Mouse (Mus musculus) ovary, adult 18-20 months (tissue): ENCODE measurements around the gene Doxl2.
"Not testable (repeated sequence)": the region's sequence is repeated elsewhere in the genome, so short reads cannot be mapped to it uniquely, and the experiment has no call there.

ENCODE experiments used
- DNase-seq: peaks from one replicate; pipeline ENCODE4 v3.0.0; 2022; ENCODE audit warnings: low spot score, mixed read lengths

Doxl2 gene

DNA sequence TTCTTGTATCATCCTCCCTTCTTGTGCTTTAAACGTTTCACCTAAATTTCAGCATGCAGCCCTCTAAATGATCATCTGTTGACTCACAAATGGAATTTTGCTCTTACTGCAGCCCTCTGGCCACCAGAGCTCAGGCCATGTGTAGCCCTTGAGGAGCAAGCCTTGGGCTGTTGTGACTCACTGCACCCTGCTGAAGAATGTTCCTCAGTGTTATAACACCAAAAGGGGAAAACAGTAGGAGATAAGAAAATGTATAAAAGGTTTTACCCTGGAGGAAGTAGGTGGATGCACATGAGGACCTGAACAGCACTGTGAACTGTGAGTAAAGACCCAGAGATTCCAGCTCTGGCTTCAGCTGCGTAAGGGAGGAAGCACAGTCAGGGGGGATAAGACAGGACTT is at the start of gene Doxl2:
TSS of gene Doxl2 (plus strand) at position 301 of the 400 bp plus-strand sequence.
- no peak for DNase-seq

- no peak for DNase-seq
These were observed 45.2 kb upstream of the Doxl2 start, which contains the start of gene 1600015I10Rik for GRCm38 (mm10) chr6:48929595-48929994. Gene 1600015I10Rik, plus strand, starts transcription at chr6:48929895.

- peak; percentile 65 for DNase-seq
These were observed 25.2 kb upstream of the Doxl2 start for GRCm38 (mm10) chr6:48949596-48949995.

- DNase-seq = no peak
These were observed 24.1 kb upstream of the Doxl2 start for GRCm38 (mm10) chr6:48950676-48951075.

DNA sequence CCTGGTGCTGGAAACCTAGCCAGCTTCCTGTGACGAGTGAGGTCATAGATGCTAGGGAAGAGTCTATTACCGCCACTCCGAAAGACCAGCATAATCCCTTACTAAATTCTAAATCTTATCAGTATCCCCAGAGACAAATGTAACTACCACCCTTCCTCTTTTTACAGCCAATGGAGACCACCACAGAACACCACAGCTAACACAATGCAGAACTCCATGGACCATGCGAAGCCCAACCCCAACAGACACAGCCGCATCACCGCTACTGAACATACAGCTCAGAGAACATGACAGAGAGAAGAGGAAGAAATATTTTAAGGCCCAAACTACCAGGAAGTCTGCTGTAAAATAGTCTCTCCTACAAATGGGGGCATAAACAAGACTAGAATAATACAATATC is 23.1 kb upstream of the Doxl2 start:
- no peak for DNase-seq

DNA sequence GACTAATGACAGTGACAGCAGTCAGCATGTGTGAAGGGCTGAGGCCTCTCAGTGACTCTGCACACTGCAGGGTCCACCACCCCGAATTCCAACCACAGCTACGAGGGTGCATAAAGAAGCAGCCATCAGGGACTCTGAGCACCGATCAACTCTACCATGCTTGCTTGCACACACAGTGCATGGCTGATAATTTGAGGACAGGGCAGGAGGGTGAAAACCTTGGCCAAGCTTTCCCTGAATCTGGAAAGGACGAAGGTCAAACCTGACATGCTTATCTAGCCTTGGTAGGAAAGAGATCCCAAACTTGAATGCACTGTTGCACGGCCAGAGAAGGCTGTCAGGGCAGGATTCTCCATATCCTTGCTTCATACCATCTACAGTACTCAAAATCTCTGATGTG is 21.5 kb upstream of the Doxl2 start:
- DNase-seq = peak; percentile 33

- DNase-seq = no peak
These were observed 20.6 kb upstream of the Doxl2 start for GRCm38 (mm10) chr6:48954211-48954610.

GRCm38 (mm10) chr6:48954946-48955345 is 19.8 kb upstream of the Doxl2 start:
- peak; percentile 47 for DNase-seq

DNA sequence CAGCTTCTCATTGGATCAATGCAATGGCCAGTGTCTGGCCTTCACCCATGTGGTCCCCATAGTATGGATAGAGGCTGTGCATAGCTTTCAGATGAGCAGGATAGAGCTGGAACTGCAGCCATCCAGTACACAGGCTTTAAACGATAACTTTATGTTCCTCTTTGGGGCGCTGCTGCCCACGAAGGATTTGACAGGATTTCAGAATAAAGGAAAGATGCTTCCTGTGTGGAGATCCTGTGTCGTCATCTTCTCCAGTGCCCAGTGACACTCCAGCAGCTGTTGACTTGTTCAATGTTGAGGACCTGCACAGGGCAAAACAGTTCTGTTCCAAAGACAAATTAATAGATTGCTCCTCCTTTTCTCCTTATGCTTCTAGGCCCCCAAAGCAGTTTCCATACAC is 18.0 kb upstream of the Doxl2 start:
- DNase-seq = no peak

DNA sequence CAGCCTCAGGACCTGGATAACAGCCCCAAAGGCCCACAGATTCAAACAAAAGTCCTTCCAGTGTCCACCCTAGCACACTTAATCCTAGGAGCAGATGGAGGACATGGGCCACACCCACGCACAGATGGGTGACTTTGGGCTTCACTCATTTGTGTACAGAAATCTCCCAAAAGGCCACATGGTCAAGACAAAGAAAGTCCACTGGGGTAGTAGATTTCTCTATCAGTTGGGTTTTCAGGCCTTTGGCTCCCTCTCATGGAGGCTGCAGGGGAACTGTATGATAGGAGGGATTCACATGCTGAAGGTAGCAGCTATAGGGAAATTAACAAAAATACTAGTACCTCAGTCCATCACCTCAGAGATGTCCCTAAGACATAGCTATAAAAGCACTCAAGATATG is 16.7 kb upstream of the Doxl2 start:
- DNase-seq = peak; percentile 13

DNA sequence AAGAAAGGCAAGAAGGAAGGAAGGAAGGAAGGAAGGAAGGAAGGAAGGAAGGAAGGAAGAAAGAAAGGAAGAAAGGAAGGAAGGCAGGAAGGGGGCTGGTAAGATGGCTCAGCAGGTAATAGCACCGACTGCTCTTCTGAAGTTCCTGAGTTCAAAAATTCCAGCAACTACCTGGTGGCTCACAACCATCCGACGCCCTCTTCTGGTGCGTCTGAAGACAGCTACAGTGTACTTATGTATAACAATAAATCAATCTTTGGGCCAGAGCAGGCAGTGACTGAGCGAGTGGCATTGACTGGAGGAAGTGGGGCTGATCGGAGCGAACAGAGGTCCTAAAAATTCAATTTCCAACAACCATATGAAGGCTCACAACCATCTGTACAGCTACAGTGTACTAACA is 15.6 kb upstream of the Doxl2 start:
- DNase-seq = not testable (repeated sequence)

GRCm38 (mm10) chr6:48966696-48967095 is 8.1 kb upstream of the Doxl2 start:
- not testable (repeated sequence) for DNase-seq

DNA sequence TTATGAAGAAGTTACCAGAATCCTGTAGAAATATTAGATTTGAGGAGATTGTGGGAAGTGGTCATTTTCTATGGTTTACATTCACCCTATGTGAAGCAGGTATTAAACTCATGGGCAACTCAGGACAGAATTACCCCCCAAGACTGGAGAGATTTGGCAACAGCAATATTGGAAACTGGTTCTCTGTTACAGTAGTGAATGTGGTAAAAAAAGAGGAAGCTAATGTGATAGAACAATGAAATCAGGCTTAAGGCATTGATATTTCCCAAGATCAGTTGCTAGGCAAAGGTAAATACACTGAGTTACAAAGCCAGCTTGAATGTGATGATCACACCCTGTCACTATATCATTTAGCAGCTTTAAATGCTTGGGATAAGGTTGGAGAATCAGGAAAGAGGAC is 6.9 kb upstream of the Doxl2 start:
- DNase-seq = no peak

DNA sequence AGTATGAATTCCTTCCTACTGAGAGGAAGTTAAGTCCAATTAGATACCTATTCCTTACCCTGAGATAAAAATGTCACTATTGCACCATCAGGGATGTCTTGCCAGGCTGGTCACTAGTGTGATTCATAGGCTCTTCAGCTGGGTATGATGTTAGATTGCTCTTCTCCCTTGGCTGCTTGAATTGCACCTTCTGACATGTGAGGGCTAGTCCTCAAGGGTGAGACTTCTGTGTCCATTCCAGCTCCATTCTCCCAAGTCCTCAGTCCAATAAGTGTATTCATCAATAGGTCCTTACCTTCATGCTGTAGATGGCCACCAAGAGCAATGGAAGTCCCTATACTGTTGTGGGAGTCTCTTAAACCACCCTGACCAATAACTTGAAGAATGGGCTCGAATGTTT is 4.9 kb downstream of the Doxl2 start:
- DNase-seq = no peak

DNA sequence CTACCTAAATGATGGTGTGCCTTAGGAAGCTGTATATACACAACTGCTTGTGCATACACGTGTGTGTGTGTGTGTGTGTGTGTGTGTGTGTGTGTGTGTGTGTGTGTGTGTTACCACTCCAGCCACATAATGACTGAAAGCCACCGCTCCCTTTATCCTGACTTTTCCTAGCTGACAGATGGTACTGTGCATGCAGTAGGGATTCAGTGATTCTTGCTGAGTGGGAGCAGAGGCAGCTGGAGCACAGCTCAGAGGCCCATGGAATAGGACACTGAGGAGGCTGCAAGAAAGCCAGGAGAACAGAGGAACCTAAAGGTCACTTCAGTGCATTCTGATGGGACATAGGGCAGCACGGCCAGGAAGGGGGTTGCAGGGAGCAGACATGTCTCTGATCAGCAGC is 7.5 kb downstream of the Doxl2 start:
- no peak for DNase-seq

DNA sequence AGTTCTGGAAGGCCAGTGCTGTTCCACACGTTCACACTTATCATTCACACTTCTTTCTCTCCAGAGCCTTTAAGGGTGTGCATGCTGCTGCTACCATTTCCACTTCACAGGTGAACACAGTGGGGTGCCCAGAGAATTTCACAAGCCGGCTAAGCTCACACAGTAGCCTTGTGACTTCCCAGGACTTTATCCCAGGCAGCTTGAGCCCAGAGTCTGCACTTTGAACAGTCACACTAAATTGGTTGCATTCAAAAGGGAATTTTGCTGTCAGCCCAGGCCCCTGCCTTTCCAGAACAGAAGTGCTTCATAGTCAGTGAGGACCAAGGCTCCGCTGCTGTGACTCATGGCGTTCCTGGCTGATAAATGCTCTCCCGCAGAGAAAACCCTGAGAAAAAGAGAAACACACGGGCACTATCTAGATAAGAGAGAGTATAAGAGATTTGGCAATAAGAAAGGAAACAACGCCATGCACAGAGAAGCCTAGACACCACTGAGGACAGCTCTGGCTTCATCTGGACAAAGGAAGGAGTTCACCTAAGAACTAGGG is 11.8 kb downstream of the Doxl2 start, which contains the start of gene Svs1:
TSS of gene Svs1 (plus strand) at position 418 of the 547 bp plus-strand sequence.
- DNase-seq = no peak

GRCm38 (mm10) chr6:48989971-48990370 is 15.2 kb downstream of the Doxl2 start:
- DNase-seq = no peak

DNA sequence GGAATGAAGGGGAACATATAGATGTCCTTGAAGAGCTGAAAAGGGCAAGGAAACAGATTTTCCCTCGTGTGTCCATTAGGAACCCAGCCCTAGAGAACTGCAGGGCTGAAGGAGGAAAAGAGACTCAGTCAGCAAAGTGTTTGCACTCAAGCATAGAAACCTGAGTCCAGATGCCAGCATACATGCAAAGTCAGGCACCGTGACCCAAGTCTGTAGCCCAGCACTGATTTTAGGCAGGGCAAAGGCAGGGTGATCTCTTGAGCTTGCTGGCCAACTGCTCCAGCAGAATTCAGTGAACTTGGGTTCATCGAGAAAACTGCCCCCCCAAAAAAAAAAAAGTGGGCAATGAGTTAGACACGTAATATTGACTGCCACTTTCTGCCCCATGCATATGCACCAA is 17.2 kb downstream of the Doxl2 start:
- no peak for DNase-seq

DNA sequence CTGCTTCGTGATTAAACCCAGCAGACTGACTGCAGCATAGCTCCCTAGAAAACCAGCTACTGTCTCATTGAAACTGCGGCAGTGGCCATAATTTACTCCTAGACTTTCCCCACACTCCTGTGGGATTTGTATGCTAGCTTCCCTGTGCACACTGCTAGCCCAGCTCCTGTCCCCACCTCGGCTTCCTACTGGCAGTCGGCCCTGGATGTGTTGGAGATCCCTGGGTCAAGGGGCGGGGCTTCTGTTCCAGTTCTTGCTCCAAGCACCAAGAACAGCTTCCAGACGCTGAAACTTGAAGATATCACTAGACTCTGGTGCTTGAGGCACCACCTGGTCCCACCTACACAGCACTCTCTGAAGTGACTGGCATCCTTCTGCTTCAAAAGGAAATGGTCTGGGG is 23.4 kb downstream of the Doxl2 start:
- no peak for DNase-seq

GRCm38 (mm10) chr6:48998796-48999195 is 24.0 kb downstream of the Doxl2 start:
- DNase-seq = no peak

GRCm38 (mm10) chr6:49003381-49003780 is 28.6 kb downstream of the Doxl2 start:
- no peak for DNase-seq

- peak; percentile 15 for DNase-seq
These were observed 33.2 kb downstream of the Doxl2 start for GRCm38 (mm10) chr6:49007981-49008380.

DNA sequence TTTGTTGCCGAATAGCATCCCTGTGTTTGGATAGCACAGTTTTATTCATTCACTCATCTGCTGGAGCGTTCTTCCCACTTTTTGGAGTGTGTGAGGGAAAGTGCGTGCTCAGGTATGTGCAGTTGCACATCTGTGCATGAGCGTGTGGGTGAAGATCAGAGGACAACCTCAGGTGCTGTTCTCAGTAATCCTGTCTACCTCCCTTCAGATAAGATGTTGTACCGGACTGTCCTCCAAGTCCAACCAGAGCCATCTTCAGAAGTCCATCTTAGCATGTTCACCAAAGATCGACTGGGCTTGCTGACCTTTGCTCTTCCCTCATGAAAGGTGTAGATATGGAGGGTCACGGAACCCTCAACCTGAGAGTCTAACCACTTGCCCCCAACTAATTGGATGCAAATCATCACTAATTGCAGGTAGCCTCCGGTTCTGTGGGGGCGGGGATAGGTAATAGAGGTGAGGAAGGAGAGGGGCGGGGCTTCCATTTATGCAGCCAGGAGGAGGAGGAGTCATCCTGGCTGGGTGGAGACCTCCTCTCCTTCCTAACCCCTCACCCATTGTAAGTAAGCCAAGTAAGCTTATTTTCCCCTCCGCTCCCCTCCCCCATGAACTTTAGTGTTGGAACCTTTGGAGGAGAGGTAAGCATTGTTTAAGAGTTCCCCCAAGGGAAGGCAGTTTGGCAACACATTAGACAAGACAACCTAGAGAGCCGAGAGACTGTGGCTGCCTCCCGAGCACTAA is 33.8 kb downstream of the Doxl2 start:
- no peak for DNase-seq

DNA sequence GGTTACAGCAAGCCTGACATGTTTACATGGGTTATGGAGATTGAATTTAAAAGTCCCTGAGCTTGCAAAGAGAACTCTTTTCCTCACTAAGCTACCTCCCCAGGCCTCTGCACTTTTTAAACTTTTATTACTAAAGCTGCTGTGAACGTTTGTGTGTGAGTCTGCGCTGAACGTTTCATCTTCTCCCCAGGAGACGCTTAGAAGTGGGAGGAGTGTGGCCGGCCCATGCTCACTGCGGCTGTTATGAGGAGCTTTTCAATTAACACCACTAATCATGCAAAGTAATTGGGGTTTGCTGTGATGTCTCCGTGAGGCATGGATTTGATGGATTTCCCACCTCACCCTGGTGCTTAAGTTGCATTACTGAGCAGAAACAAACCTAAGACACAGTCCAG is 34.4 kb downstream of the Doxl2 start:
- DNase-seq = no peak
